Mouse (Mus musculus): ENCODE data around the gene Themis.

GRCm38 (mm10) chr10:28874605-28875004 is 206.4 kb downstream of the Themis start:
- TF ChIP-seq TAL1 (IDR thresholded peaks at IDR 0.05; ENCODE audit: low read length) (no peak), GATA1 (IDR thresholded peaks at IDR 0.05; ENCODE audit: low read length) (no peak)

Measured in erythroblast, embryonic 14.5 days (primary cell).